Mouse (Mus musculus): ENCODE results near the gene Rusc2. TPM values are rescaled to one million over a fixed set of nuclear protein-coding genes. Genes with fewer than 3 reads are reported as not detected.

The Rusc2 gene
- polyA plus RNA-seq, 1 experiment: 15.5 TPM

DNA sequence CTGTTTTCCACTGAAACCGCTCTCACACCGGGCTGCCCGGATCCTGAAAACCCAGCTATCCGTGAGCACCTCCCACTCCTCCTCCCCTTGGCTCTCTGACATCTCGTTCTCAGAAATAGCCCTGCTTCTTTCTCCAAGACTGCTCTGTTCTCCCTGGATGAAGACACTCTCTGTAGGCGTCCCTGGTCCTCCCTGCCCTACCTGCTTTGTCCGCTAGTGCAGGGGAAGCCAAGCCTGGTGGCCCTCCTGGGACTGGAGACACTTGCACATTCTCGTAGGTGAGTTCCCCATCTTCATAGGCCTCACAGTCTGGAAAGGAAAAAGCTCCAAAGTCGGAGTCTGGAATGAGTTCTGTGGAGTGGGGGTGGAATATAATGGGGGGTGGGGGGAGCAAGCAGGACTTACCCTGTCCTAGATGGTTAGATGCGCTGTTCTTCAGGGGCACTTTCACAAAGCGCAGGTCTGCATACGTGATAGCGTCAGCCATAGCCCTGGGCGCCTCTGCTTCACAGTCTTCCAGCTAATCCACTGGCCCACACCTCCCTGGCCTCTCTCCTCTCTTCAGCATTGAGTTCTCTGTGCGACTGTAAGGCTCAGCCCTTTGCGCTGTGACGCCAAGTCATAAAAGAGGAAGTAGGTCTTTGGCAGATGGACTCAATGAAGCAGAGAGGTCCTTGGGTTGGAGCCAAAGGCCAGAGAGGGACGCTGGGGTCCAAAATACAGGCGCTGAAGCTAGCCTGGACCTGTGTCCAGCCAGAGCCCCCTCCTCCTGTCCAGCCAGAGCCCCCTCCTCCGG lies 72.5 kb downstream of the Rusc2 start, which contains the start of gene Cd72:
Gene Cd72 (minus strand): TSS at position 588 of the 796 bp plus-strand sequence.
- Histone ChIP-seq H3K27me3 (replicated peaks; ENCODE audit: control insufficient read depth, insufficient read depth, low read length) (no peaks in the 10 kb centered on the region), H3K36me3 (ENCODE audit: control insufficient read depth, insufficient read depth, low read length) (no peaks in the 10 kb centered on the region), H3K27ac (ENCODE audit: insufficient read depth, low read depth, low read length) (no peak within 1 kb of the TSS), H3K4me3 (ENCODE audit: insufficient read depth, low read depth, low read length) (peak within 1 kb of the TSS; percentile 18), H3K4me1 (ENCODE audit: control insufficient read depth, insufficient read depth, low read length) (peaks cover 5% of the 10 kb centered on the region; the same call in 1 of the 2 replicates)
- peak; percentile 46 for DNase-seq
- 24% methylated on average over 20 of the region's 20 CpGs for WGBS
- TF ChIP-seq CTCF (conservative IDR thresholded peaks at IDR 0.05; ENCODE audit: insufficient read depth, insufficient read length, low read depth, low read length) (no peak), POLR2A (IDR thresholded peaks at IDR 0.05; ENCODE audit: low read depth, low read length) (no peak)

DNA sequence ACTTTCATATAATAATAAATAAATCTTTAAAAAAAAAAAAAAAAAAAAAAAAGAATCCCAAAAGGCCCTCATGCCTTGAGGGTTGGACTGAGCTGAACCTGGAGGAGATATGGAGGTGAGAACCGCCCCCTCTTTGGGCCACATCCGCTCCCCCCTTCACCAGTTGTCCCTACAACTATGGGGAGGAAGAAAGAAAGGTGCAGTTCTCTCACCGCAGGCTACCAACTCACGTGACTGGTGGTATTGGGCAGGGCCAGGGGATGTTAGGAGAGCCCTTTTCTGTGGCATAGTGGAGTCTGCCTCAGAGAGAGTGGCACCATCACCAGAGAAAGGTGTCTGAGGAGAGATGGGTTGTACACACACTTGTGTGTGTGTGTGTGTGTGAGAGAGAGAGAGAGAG lies 74.7 kb downstream of the Rusc2 start:
- no peak overlapping the region for H3K27ac ChIP-seq (ENCODE audit: insufficient read depth, low read depth, low read length)
- no peaks in the 10 kb centered on the region for H3K27me3 ChIP-seq (replicated peaks; ENCODE audit: control insufficient read depth, insufficient read depth, low read length)
- H3K4me3 ChIP-seq (ENCODE audit: insufficient read depth, low read depth, low read length): no peak overlapping the region
- peaks cover 5% of the 10 kb centered on the region; the same call in 1 of the 2 replicates for H3K4me1 ChIP-seq (ENCODE audit: control insufficient read depth, insufficient read depth, low read length)
- TF ChIP-seq POLR2A (IDR thresholded peaks at IDR 0.05; ENCODE audit: low read depth, low read length) (no peak), CTCF (conservative IDR thresholded peaks at IDR 0.05; ENCODE audit: insufficient read depth, insufficient read length, low read depth, low read length) (no peak)
- 56% methylated on average over 4 of the region's 4 CpGs for WGBS
- no peaks in the 10 kb centered on the region for H3K36me3 ChIP-seq (ENCODE audit: control insufficient read depth, insufficient read depth, low read length)
- no peak for DNase-seq

DNA sequence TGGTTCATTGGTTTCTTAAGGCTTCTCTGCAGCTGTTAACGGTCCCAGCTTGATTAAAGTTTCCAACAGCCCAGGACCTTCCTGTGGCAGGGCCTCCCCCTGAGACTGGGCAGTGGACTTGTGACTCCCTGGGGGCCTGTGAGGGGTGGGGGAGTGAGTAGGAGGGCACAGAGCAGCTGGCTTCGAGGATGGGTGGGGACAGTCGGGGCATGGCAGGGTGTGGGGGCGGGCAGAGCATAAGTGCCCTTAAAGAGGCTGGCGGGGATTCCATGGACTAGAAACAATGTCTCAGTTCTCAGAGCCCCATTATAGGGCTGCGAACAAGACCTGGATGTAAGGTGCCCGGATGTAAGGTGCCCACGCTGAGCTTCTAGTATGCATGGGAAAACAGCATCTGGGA lies 75.3 kb downstream of the Rusc2 start:
- WGBS: 21% methylated on average over 8 of the region's 8 CpGs
- no peak overlapping the region for H3K27ac ChIP-seq (ENCODE audit: insufficient read depth, low read depth, low read length)
- no peak for DNase-seq
- H3K36me3 ChIP-seq (ENCODE audit: control insufficient read depth, insufficient read depth, low read length): no peaks in the 10 kb centered on the region
- H3K4me3 ChIP-seq (ENCODE audit: insufficient read depth, low read depth, low read length): no peak overlapping the region
- TF ChIP-seq CTCF (conservative IDR thresholded peaks at IDR 0.05; ENCODE audit: insufficient read depth, insufficient read length, low read depth, low read length) (no peak), POLR2A (IDR thresholded peaks at IDR 0.05; ENCODE audit: low read depth, low read length) (no peak)
- peaks cover 5% of the 10 kb centered on the region; the same call in 1 of the 2 replicates for H3K4me1 ChIP-seq (ENCODE audit: control insufficient read depth, insufficient read depth, low read length)
- no peaks in the 10 kb centered on the region for H3K27me3 ChIP-seq (replicated peaks; ENCODE audit: control insufficient read depth, insufficient read depth, low read length)

DNA sequence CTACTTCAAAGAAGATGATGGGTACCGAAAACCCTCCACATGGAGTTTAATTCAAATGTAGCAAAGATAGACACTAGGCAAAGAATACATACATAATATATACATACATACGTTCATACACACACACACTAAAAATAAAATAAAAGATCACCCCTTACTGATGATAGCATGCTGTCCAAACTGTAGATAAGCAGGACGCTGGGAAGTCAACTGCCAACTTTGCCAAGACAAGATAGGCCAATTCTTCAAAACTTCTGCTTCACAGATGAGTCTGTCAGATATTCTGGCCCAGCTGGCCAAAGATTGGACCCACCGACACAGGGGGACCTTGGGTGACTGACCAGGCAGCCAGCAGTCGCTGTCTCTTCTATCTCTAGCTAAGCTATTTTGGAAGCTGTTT lies 81.3 kb downstream of the Rusc2 start:
- DNase-seq: no peak
- Histone ChIP-seq H3K4me1 (ENCODE audit: control insufficient read depth, insufficient read depth, low read length) (no peaks in the 10 kb centered on the region), H3K27me3 (replicated peaks; ENCODE audit: control insufficient read depth, insufficient read depth, low read length) (no peaks in the 10 kb centered on the region), H3K4me3 (ENCODE audit: insufficient read depth, low read depth, low read length) (no peak overlapping the region), H3K27ac (ENCODE audit: insufficient read depth, low read depth, low read length) (no peak overlapping the region), H3K36me3 (ENCODE audit: control insufficient read depth, insufficient read depth, low read length) (no peaks in the 10 kb centered on the region)
- no peak for TF ChIP-seq POLR2A (IDR thresholded peaks at IDR 0.05; ENCODE audit: low read depth, low read length)
- no peak for TF ChIP-seq CTCF (conservative IDR thresholded peaks at IDR 0.05; ENCODE audit: insufficient read depth, insufficient read length, low read depth, low read length)
- WGBS: 94% methylated on average over 5 of the region's 5 CpGs

DNA sequence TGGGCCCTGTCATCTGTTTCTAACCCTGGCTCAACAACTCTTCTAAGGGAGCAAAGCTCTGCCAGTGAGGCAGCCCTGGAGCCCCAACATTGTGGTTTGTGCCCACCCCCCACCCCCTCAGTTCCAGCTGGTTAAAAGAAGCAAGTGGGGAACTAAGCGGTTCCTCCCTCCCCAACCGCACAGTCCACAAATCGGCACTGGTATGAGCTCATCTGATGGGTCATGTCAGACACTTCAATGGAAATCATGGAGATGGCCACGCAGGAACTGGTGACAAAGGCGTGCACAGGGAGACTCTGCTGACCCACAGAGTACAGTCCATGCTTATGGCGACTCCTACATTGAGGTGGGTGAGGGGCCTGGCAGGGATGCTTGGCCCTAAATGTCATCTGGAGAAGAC lies 84.2 kb downstream of the Rusc2 start:
- H3K27me3 ChIP-seq (replicated peaks; ENCODE audit: control insufficient read depth, insufficient read depth, low read length): no peaks in the 10 kb centered on the region
- 89% methylated on average over 6 of the region's 6 CpGs for WGBS
- no peak for TF ChIP-seq CTCF (conservative IDR thresholded peaks at IDR 0.05; ENCODE audit: insufficient read depth, insufficient read length, low read depth, low read length)
- TF ChIP-seq POLR2A (IDR thresholded peaks at IDR 0.05; ENCODE audit: low read depth, low read length): no peak
- H3K36me3 ChIP-seq (ENCODE audit: control insufficient read depth, insufficient read depth, low read length): no peaks in the 10 kb centered on the region
- no peak overlapping the region for H3K27ac ChIP-seq (ENCODE audit: insufficient read depth, low read depth, low read length)
- DNase-seq: no peak
- H3K4me3 ChIP-seq (ENCODE audit: insufficient read depth, low read depth, low read length): no peak overlapping the region
- no peaks in the 10 kb centered on the region for H3K4me1 ChIP-seq (ENCODE audit: control insufficient read depth, insufficient read depth, low read length)

DNA sequence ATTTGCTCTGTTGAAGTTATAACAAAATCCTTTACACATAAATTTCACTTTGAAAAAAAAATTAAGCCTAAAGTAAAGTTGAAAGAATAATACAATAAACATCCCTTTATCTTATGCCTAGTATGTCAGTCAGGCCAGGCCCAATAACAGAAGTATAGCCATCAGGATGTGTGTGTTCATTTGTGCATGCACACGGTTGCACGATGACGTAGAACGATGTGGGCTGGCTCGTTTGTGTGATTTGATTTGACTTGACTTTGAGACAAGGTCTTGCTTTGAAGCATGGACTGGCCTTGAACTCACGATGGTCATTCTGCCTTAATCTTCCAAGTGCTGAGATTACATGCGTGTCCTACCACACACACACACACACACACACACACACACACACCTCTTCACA lies 85.1 kb downstream of the Rusc2 start:
- H3K4me3 ChIP-seq (ENCODE audit: insufficient read depth, low read depth, low read length): no peak overlapping the region
- 87% methylated on average over 7 of the region's 7 CpGs for WGBS
- TF ChIP-seq POLR2A (IDR thresholded peaks at IDR 0.05; ENCODE audit: low read depth, low read length) (no peak), CTCF (conservative IDR thresholded peaks at IDR 0.05; ENCODE audit: insufficient read depth, insufficient read length, low read depth, low read length) (no peak)
- DNase-seq: no peak
- H3K27ac ChIP-seq (ENCODE audit: insufficient read depth, low read depth, low read length): no peak overlapping the region
- no peaks in the 10 kb centered on the region for H3K27me3 ChIP-seq (replicated peaks; ENCODE audit: control insufficient read depth, insufficient read depth, low read length)
- H3K36me3 ChIP-seq (ENCODE audit: control insufficient read depth, insufficient read depth, low read length): no peaks in the 10 kb centered on the region
- H3K4me1 ChIP-seq (ENCODE audit: control insufficient read depth, insufficient read depth, low read length): no peaks in the 10 kb centered on the region

DNA sequence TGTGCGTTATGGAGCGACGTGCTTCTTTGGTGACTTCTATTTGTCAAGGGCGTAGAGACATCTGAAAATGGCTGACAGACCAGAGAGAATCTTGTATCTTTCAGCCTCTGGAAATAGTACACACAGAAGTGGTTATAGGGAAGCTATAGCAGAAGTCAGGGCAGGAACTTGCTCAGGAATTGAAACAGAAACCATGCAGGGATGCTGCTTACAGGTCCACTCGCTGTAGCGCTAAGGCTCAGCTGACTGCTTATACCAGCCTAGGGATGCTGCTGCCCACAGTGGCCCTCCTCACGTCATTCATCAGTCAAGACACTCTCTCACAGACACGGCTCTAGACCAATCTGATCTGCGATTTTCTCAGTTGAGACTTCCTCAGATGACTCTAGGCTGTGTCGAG lies 88.5 kb downstream of the Rusc2 start:
- Histone ChIP-seq H3K36me3 (ENCODE audit: control insufficient read depth, insufficient read depth, low read length) (no peaks in the 10 kb centered on the region), H3K4me1 (ENCODE audit: control insufficient read depth, insufficient read depth, low read length) (no peaks in the 10 kb centered on the region), H3K27me3 (replicated peaks; ENCODE audit: control insufficient read depth, insufficient read depth, low read length) (no peaks in the 10 kb centered on the region), H3K4me3 (ENCODE audit: insufficient read depth, low read depth, low read length) (no peak overlapping the region), H3K27ac (ENCODE audit: insufficient read depth, low read depth, low read length) (no peak overlapping the region)
- WGBS: 93% methylated on average over 10 of the region's 10 CpGs
- no peak for TF ChIP-seq CTCF (conservative IDR thresholded peaks at IDR 0.05; ENCODE audit: insufficient read depth, insufficient read length, low read depth, low read length)
- no peak for TF ChIP-seq POLR2A (IDR thresholded peaks at IDR 0.05; ENCODE audit: low read depth, low read length)
- DNase-seq: no peak
